Mouse (Mus musculus) ovary, adult 18-20 months (tissue): ENCODE measurements at regions not wholly inside any gene's neighbourhood (a gene's known extent, or its start where the extent isn't known, plus 50 kb on each side); places are given as distances from the start of the nearest gene placed in this dataset.
"Not testable (repeated sequence)": the region's sequence is repeated elsewhere in the genome, so short reads cannot be mapped to it uniquely, and the experiment has no call there.

ENCODE experiments used
- DNase-seq: peaks from one replicate; pipeline ENCODE4 v3.0.0; 2022; ENCODE audit warnings: low spot score, mixed read lengths

- no peak for DNase-seq
Measured at GRCm38 (mm10) chr15:93189266-93189855, 85.6 kb downstream of the Gxylt1 start.

DNA sequence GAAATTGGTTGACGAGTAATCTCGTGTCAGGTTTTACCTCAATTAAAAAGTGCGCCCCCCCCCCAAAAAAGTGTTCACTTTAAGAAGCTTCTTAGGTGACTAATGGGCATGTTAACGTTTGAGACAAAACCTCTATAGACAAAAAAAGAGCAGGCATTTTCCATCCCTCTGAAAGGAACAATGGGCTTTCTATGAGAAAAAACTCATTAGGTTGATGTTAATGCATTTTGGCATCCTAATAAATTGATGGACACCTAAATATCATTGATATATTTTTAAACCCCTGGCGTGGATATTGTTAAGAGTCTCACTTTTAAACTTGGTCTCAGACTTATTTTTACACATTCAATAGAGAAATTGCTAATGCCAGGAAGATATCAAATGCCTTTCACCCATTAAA is 98.8 kb downstream of the Gxylt1 start:
- no peak for DNase-seq

DNA sequence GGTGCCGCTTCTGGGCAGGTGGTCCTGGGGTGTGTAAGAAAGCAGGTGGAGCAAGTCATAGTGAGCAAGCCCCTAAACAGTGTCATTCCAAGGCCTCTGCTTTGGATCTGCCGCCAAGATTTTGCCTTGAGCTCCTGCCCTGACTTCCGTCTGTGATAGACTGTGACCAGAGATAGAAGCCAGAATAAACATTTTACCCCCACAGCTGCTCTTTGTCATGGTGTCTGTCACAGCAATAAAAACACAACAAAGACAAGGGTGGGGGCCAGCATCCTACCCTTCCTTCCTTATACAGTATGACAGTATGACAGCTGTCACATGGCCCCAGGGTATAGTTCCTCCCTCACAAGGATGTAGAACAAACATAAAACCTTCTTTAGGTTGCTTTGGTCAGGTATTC is 106.2 kb downstream of the Gxylt1 start:
- DNase-seq, result no peak

DNA sequence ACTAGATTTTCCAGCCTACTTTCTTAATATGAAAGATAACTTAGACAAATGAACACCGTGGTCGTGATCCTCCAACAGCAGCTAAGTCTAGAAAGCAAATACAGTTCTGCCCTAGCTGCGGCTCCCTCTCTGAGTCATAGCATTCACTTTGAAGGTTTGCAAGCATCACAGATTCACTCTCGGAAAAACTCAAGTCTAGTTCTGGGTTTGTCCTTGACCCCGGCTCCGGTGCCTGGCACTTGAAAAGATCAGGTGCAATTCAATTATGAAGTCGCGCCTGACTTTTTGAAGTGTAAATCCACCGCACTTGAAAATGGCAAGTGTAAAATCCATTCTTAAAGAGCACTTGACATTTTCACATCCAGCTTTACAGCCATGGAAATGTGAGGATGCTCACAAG is 107.5 kb downstream of the Gxylt1 start:
- DNase-seq, result no peak

- no peak for DNase-seq
Measured at GRCm38 (mm10) chr15:93161924-93162910, 112.8 kb downstream of the Gxylt1 start.

- DNase-seq, result no peak
Measured at GRCm38 (mm10) chr15:93161329-93161728, 113.7 kb downstream of the Gxylt1 start.

DNA sequence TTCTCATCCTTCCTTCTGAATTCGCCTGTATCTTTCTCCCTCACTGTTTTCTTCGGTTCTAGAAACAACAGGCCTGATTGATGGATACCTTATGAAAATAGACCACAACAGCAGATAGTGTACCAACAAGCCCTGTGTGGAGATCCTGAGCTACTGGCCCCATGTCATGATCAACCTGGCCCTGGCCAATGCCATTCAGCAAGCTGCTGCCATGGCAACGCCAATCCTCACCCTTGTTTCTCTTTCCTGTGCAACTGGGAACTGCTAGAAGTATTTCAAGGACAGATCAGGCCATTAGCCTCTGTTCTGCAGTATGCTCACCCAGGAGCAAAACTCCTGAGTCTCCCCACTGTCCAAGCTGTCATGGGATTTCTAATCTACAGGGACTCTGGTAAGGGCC is 119.2 kb downstream of the Gxylt1 start:
- DNase-seq, result peak; percentile 4

GRCm38 (mm10) chr15:93154022-93154421 is 121.0 kb downstream of the Gxylt1 start:
- no peak for DNase-seq

GRCm38 (mm10) chr15:93144899-93145298 is 130.1 kb downstream of the Gxylt1 start:
- no peak for DNase-seq

DNA sequence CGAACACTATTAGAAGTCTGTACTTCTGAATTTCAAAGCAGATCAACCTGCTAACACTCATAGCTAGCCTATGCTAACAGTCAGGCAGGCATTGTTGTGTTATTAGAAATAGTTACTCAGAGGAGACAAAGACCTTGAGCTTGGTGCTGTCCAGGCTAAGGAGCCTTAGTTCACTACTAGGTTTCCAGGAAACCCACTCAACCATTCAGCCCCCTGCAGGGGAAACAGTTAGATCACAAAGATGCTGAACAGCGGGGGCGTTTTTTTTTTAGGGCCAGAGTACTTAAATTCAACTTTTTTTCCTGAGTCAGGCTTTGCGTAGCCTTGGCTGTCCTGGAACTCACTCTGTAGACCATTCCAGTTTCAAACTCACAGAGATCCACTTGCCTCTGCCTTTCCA is 130.7 kb downstream of the Gxylt1 start:
- no peak for DNase-seq

GRCm38 (mm10) chr15:93133379-93133778 is 141.6 kb downstream of the Gxylt1 start:
- DNase-seq, result no peak

DNA sequence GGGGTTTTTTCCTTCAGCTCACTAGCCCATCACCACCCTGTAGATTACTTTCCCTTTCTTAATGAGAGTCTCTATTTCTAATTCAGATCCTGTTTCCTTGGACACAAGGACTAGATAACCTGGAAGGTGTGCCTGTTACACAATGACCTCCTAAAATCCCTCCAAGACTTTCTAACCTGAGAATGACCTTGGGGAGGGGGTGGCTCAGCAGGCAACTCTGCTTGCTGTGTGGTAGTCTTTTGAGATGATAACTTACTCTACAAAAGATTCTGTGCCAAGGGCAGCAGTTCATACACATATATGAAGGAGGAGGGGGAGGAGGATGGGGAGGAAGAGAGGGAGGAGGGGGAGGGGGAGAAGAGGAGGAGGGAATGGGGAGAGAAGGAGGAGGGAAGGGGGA is 143.9 kb downstream of the Gxylt1 start:
- DNase-seq, result no peak

DNA sequence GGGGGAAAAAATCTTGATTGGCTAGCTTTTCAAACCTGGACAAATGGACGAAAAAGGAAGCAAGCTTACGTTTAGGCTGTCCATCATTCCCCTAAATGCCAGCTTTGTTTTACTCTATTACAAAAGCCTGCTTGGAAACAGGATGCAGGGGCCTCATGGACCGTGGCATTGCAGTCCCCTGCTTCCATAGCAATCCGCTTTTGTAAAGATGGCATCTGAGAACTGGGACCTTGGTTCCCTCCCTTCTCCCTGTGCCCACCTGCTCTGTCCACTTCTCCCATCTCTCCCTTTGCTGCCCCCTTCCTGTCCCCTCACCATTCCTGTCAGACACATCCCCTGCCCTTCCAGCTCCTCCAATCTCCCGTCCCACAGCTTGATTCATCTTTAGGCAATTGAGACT is 149.7 kb downstream of the Gxylt1 start:
- no peak for DNase-seq

- no peak for DNase-seq
Measured at GRCm38 (mm10) chr15:93121156-93121555, 153.8 kb downstream of the Gxylt1 start.

DNA sequence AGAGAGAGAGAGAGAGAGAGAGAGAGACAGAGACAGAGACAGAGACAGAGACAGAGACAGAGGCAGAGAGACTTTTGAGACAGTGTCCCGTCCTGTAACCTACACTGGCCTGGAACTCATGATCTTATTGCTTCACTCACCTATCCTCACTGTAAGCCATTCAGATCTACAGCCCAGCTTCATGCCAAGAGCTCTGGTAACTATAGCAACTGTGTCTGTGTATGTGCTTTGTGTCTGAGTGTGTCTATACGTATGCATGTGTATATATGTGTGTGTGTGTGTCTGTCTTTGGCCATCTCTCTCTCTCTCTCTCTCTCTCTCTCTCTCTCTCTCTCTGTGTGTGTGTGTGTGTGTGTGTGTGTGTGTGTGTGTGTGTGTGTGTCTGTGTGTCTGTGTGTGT is 157.2 kb downstream of the Gxylt1 start:
- DNase-seq, result not testable (repeated sequence)

DNA sequence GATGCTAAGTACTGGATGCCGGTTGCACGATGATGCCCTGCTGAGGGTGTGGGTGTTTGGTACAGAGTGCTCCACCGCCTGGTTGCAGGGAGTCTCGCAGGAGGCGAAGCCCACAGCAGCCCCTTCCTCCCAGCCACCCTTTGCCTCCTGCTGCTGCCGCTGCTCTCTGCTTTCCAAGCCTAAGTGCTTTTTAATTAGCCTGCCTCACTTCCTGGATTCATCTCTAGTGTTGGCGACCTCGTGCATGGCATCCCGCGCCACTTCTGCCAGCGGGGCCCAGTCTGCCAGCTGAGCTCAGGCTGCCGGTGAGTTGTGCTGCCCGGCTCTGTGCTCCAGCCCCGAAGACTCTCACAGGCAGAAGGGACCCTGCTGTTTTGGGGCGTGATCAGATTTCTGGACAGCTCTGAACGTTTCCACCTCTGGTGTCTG is 159.3 kb downstream of the Gxylt1 start:
- no peak for DNase-seq

GRCm38 (mm10) chr15:93104936-93105335 is 170.0 kb downstream of the Gxylt1 start:
- DNase-seq, result no peak

DNA sequence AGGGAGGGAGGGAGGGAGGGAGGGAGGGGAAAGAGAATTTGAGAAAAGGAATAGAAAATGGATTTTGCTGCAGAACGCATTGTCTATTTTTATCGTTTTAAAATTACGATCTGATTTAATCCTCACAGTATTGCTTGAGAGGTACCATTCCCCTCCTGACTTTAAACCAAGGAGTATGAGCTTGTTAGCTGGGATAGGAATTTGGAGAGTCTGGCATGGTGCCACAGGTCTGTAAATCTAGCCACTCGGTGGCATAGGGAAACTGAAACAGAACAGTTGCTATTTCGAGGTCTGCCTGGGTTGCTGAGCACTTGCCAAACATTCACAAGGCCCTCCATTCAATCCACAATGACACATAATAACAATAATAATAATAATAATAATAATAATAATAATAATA is 171.6 kb downstream of the Gxylt1 start:
- no peak for DNase-seq

DNA sequence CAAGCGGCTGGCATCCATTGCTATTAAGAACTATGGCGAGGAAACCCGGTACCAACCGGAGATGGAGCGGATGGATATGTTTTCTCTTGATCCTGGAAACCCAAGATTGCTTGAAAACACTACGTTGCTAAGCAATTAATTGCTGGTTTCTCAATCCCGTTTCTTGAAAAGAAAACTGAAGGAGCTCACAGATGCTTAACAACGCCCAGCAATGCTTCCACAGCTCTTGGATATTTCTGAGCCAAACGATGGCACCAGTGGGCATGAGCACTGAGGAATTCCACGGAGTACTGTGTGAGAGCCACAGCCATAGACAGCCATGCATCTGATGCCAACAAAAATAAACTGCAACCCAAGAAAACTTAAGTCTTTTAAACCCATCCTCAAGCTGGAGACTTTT is 173.1 kb downstream of the Gxylt1 start:
- no peak for DNase-seq

GRCm38 (mm10) chr15:93100837-93101236 is 174.1 kb downstream of the Gxylt1 start:
- no peak for DNase-seq

DNA sequence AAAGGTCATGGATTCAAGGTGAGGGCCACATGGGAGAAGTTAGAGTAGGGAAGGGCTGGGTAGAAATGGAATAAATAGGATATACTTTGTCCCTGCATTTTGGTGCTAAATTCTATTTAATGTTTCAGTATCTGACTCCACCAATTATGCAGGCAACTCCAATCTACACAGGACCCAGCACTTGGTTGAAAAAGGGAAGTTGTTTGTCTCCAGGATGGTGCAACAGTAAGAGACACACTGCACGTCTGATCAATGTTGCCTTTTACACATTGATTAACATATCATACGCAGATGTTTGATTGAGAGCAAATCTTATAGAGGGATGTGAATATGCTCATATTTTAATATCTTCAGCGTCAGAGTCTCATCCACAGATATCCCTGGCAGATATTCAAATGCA is 175.1 kb downstream of the Gxylt1 start:
- no peak for DNase-seq

DNA sequence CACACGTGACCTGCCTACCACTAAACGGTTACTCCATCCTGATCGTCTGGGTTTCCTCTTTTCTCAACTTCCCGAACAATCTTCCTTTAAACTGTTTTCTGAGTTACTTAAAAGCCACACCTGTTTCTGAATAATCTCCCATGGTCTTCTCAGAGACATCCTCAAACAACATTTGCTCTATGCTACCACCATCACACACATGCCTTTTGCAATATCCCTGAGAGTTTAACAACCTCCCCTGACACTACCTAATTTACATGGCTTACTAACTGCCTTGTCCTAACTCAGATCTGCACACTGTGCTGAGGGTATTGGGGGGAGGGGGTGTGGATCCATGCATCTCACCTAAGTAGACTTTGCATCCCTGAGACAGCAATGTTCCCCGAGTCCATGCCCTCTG is 178.6 kb downstream of the Gxylt1 start:
- no peak for DNase-seq

GRCm38 (mm10) chr15:93095224-93095623 is 179.8 kb downstream of the Gxylt1 start:
- DNase-seq, result no peak
